Mouse (Mus musculus) spleen, adult 2 months (tissue): ENCODE results near the gene Gpr35. TPM values are rescaled to one million over a fixed set of nuclear protein-coding genes. Genes with fewer than 3 reads are reported as not detected.

Experiments used
- DNase-seq, 2 experiments: peaks; one replicate each; pipeline versions ENCODE4 v3.0.0 to v3.0.0-alpha.2; 2012 to 2021; ENCODE audit warnings: low spot score in 2 of 2, low read depth in 1 of 2
- H3K27ac ChIP-seq: fragments of 200-500 bp; 2 replicates; pipeline ENCODE4 v1.5.1; 2012; ENCODE audit warnings: low read length, inconsistent platforms; ENCODE audit not compliant: insufficient read depth
- H3K27me3 ChIP-seq: fragments of 200-500 bp; 2 replicates; pipeline ENCODE4 v1.6.1; 2012; ENCODE audit warnings: mild to moderate bottlenecking, moderate library complexity, low read length, inconsistent platforms; ENCODE audit not compliant: control insufficient read depth, insufficient read depth
- H3K36me3 ChIP-seq: fragments of 200-500 bp; 2 replicates; pipeline ENCODE4 v1.6.1; 2012; ENCODE audit warnings: mild to moderate bottlenecking, low read length, inconsistent platforms; ENCODE audit not compliant: control insufficient read depth, insufficient read depth
- H3K4me1 ChIP-seq: fragments of 200-500 bp; 2 replicates; pipeline ENCODE4 v1.6.1; 2011; ENCODE audit warnings: inconsistent platforms; ENCODE audit not compliant: control insufficient read depth, insufficient read depth, insufficient read length
- H3K4me3 ChIP-seq: fragments of 200-500 bp; 2 replicates; pipeline ENCODE4 v1.5.1; 2011; ENCODE audit warnings: mild to moderate bottlenecking, inconsistent platforms; ENCODE audit not compliant: insufficient read depth, insufficient read length; ENCODE audit errors: extremely low read depth
- CTCF ChIP-seq: fragments of 200-500 bp; IDR thresholded peaks from 2 replicates; pipeline ENCODE4 v1.5.1; 2011; ENCODE audit warnings: mild to moderate bottlenecking, inconsistent platforms; ENCODE audit not compliant: insufficient read depth, insufficient read length, insufficient replicate concordance; ENCODE audit errors: extremely low read depth
- POLR2A ChIP-seq: fragments of 200-500 bp; IDR thresholded peaks from 2 replicates; pipeline ENCODE4 v1.6.1; 2011; ENCODE audit warnings: low read depth, low read length, inconsistent platforms
- WGBS: fragments of 180-500 bp; shearing (Covaris S2); methylation state at CpG from one replicate; pipeline ENCODE4 v1.1.7; 2018; 5-methylcytosine and 5-hydroxymethylcytosine counted together
- polyA plus RNA-seq: library from polyadenylated mRNA; depleted of rRNA; stranded (reverse); fragments of >200 nt; gene quantifications from 2 replicates; pipeline ENCODE4 v1.2.3, GENCODE M21; 2012

Gene Gpr35
- polyA plus RNA-seq, 1 experiment = 20.7 TPM

GRCm38 (mm10) chr1:93018716-93019115 lies 68.1 kb downstream of the Gpr35 start:
- no peaks in the 10 kb centered on the region for H3K4me1 ChIP-seq
- DNase-seq = no peak
- no peak for TF ChIP-seq POLR2A
- TF ChIP-seq CTCF = no peak
- no peaks in the 10 kb centered on the region for H3K36me3 ChIP-seq
- H3K27ac ChIP-seq = no peak overlapping the region
- no peaks in the 10 kb centered on the region for H3K27me3 ChIP-seq
- 81% methylated on average over 10 of the region's 10 CpGs for WGBS
- no peak overlapping the region for H3K4me3 ChIP-seq

GRCm38 (mm10) chr1:93020602-93021001 lies 69.9 kb downstream of the Gpr35 start:
- 87% methylated on average over 4 of the region's 4 CpGs for WGBS
- H3K4me3 ChIP-seq = no peak overlapping the region
- no peaks in the 10 kb centered on the region for H3K27me3 ChIP-seq
- no peak overlapping the region for H3K27ac ChIP-seq
- TF ChIP-seq CTCF (no peak), POLR2A (no peak)
- DNase-seq = no peak
- no peaks in the 10 kb centered on the region for H3K4me1 ChIP-seq
- no peaks in the 10 kb centered on the region for H3K36me3 ChIP-seq

- H3K36me3 ChIP-seq = no peaks in the 10 kb centered on the region
- no peaks in the 10 kb centered on the region for H3K27me3 ChIP-seq
- no peak for TF ChIP-seq POLR2A
- no peak for TF ChIP-seq CTCF
- 81% methylated on average over 8 of the region's 8 CpGs for WGBS
- no peak overlapping the region for H3K27ac ChIP-seq
- H3K4me1 ChIP-seq = no peaks in the 10 kb centered on the region
- DNase-seq = no peak
- no peak overlapping the region for H3K4me3 ChIP-seq
Observed at GRCm38 (mm10) chr1:93026600-93026999, 75.9 kb downstream of the Gpr35 start.

- 93% methylated on average over 10 of the region's 10 CpGs for WGBS
- Histone ChIP-seq H3K27me3 (no peaks in the 10 kb centered on the region), H3K27ac (no peak overlapping the region), H3K36me3 (no peaks in the 10 kb centered on the region), H3K4me1 (no peaks in the 10 kb centered on the region), H3K4me3 (no peak overlapping the region)
- DNase-seq = no peak
- no peak for TF ChIP-seq POLR2A
- TF ChIP-seq CTCF = no peak
Observed at GRCm38 (mm10) chr1:93029387-93029786, 78.7 kb downstream of the Gpr35 start.

GRCm38 (mm10) chr1:93030060-93030459 lies 79.4 kb downstream of the Gpr35 start:
- 73% methylated on average over 2 of the region's 2 CpGs for WGBS
- no peak for TF ChIP-seq CTCF
- no peak for TF ChIP-seq POLR2A
- no peaks in the 10 kb centered on the region for H3K36me3 ChIP-seq
- no peaks in the 10 kb centered on the region for H3K4me1 ChIP-seq
- no peak overlapping the region for H3K4me3 ChIP-seq
- no peak overlapping the region for H3K27ac ChIP-seq
- H3K27me3 ChIP-seq = no peaks in the 10 kb centered on the region
- no peak for DNase-seq

- TF ChIP-seq CTCF = no peak
- no peak for TF ChIP-seq POLR2A
- H3K4me1 ChIP-seq = no peaks in the 10 kb centered on the region
- H3K36me3 ChIP-seq = no peaks in the 10 kb centered on the region
- no peak overlapping the region for H3K27ac ChIP-seq
- no peaks in the 10 kb centered on the region for H3K27me3 ChIP-seq
- DNase-seq = no peak
- WGBS = 74% methylated on average over 3 of the region's 3 CpGs
- H3K4me3 ChIP-seq = no peak overlapping the region
Observed at GRCm38 (mm10) chr1:93031199-93031598, 80.5 kb downstream of the Gpr35 start.

- no peak for TF ChIP-seq CTCF
- no peak for TF ChIP-seq POLR2A
- Histone ChIP-seq H3K27me3 (no peaks in the 10 kb centered on the region), H3K4me3 (no peak overlapping the region), H3K4me1 (no peaks in the 10 kb centered on the region), H3K36me3 (no peaks in the 10 kb centered on the region), H3K27ac (no peak overlapping the region)
- no peak for DNase-seq
- 80% methylated on average over 8 of the region's 8 CpGs for whole genome bisulfite sequencing
Observed at GRCm38 (mm10) chr1:93033989-93034388, 83.3 kb downstream of the Gpr35 start.
